Mouse (Mus musculus) lung, postnatal 4 days (tissue): ENCODE measurements around the gene Cacna1e.

Source experiments
- DNase-seq, 2 experiments: peaks; one replicate each; pipeline ENCODE4 v3.0.0; 2021

The Cacna1e gene

GRCm38 (mm10) chr1:154498821-154499220 lies 385.5 kb downstream of the Cacna1e start:
- DNase-seq, result no peak

DNA sequence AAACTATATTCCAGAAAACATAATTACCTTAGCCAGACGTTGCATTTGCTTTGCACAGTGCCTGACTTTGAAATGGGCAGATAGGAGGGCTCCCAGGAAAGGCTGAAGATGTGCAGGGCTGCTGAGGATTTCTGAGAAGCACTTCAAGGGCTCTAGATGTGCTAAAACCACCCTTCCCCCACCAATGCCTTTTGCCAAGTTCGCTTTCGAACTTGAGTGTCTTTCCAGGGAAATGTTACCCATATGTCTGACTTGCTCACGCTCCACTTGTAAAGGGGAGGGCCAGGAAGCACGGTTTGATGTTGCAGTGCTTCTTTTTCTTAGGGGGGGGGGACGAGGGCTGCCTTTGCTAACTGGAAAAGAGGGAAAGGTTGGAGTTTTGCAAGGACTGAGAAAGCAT lies 393.2 kb downstream of the Cacna1e start:
- DNase-seq, result no peak

DNA sequence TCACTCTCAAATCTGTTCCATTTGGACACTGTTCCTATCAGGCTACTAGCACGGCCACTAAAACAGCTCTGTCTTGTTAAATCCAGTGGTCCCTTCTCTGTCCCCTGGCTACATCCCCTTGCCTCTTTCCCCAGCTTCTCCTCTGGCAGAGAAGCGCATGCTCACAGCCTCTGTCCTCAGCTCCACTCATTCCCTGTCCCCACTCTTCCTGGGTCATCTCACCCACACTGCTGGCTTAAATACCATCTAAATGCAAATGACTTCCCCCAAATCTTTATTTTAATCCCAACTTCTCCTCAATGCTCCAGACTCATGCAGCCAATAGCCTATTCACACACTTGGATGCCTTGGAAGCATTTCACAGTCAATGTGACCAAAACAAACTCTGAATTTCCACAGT lies 407.6 kb downstream of the Cacna1e start:
- DNase-seq, result no peak

DNA sequence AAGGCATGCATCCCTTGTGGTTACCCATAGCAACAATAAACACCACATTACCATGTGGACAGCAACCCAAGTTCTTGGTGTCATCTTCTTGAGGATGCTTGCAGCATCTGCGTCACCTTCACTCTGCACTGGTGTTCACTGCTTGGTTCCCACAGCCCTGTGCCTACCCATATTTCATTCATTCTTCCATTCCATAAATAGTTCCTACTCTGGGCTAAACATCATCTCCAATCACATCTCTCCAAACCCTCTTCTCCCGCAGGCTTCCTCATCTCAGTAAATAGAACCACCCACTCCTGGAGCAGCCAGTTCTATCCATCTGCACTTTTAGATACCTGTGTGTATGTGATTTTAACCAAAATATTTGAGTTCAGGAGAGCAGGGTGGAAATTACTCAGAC lies 408.6 kb downstream of the Cacna1e start:
- DNase-seq, result no peak

- DNase-seq, result no peak
Observed at GRCm38 (mm10) chr1:154474156-154474555, 410.1 kb downstream of the Cacna1e start.

GRCm38 (mm10) chr1:154467265-154467664 lies 417.0 kb downstream of the Cacna1e start:
- no peak for DNase-seq

- DNase-seq, result no peak
Observed at GRCm38 (mm10) chr1:154461521-154461920, 422.8 kb downstream of the Cacna1e start.

DNA sequence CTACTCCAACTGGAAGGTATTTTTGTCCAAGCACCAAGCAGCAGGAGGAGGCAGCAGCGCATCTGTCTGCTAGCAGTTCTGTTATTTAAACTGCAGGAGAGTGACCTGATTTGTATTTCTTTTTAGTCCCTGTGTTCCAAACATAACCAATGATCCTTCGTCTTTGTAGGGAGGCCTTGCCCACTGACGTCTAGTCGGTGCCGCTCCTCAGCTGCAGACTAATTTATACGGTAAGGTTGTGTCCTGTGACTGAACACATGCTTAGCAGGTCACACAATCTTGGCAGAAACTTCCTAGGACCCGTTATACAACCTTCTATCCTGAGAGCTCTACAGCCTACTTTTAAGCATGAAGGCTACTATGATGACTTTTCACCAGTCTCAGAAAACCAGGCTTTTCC lies 424.2 kb downstream of the Cacna1e start:
- DNase-seq, result no peak

DNA sequence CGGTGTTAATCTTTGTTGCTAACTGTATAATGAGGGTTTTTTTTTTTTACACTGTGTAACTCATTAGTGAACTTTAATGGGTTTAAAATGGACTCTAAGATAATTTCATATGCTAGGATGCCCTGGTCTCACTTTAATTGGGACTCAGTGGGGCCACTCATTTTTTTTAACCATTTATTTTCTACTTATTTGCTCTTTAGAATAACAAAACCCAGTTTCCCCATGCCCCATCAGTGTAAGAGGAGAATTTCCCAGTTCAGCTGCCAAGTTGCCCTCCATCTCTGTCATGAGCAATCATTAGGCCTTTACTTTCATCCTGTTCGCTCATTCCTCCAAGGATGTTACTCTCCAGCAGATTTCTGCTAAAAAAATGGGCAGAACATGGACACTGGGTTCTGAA lies 425.7 kb downstream of the Cacna1e start:
- no peak for DNase-seq

DNA sequence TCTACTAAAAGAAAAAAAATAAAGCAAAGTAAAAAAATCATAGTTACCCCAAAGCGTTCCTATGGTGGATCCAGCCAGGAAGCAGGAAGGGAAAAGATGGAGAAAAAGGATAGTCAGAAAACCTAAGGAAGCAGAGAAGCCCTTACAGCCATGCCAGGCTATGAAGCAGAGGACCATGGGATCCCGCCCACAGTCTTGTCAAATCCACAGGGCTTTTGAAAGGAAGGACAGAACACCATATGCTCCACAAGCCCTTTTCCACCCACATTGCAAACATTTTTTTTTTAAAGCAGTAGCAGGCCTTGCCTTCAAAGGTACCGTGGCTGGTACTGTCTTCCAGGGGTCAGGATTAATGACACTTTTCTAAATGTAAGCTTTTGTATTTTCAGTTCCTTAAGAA lies 433.5 kb downstream of the Cacna1e start:
- DNase-seq, result no peak

- no peak for DNase-seq
Observed at GRCm38 (mm10) chr1:154446456-154446855, 437.8 kb downstream of the Cacna1e start.

- DNase-seq, result no peak
Observed at GRCm38 (mm10) chr1:154433520-154433919, 450.8 kb downstream of the Cacna1e start.

GRCm38 (mm10) chr1:154433112-154433511 lies 451.2 kb downstream of the Cacna1e start:
- DNase-seq, result no peak

GRCm38 (mm10) chr1:154428276-154428675 lies 456.0 kb downstream of the Cacna1e start:
- no peak for DNase-seq

DNA sequence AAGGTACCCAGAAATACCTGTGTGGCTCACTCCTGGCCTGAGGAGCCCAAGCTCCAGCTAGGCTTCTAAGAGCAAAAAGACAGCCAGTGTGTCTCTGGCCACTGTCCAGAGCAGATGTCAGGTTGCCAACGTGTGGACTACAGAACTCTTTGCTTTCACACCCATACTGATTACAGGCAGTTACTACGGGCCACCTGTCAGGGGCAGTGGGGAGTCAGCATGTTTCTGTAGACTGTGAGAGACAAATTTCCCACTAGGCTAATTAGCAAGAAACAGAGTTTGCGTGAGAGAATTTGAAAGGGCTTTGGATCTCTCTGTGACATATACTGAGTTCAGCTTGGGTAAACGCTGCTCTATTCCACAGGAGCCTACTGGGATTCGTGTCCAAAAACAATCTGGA lies 466.0 kb downstream of the Cacna1e start:
- DNase-seq, result no peak

DNA sequence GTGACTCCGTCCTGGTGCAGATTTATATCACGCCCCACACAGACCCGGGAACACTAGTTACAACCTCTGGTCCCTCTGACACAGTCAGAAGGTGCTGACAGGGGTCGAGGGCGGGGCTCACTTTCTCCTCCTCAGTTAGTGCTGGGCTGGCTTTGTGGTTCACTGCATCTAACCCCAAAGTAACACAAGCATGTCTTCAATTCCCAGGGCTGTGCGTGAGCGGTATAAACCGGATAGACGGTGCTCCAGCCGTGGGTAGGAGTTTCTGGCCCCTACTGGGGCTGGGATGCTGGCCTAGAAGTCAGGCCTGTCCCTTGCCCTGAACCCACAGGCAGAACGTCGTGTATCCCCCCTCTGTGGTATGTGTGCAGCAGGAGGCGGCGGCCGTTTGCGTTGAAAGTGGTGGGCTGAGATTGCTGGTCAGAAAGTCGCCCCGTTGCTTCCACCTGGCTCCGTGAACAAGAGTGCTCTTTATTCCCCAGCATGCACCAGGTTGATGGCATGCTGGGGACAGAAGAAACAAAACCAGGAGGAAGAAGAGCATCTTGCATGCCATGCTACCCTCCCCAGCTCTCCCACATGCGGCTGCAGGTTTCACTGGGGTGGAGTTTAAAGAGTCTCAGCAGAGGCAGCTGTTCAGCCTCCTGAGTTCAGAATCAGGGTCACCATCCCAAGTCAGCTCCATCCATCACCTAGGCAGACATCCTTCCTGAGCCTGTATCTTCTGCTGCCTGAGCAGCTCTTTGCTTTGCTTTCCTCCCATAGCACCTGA lies 467.7 kb downstream of the Cacna1e start:
- no peak for DNase-seq

- DNase-seq, result no peak
Observed at GRCm38 (mm10) chr1:154415826-154416225, 468.5 kb downstream of the Cacna1e start.

- no peak for DNase-seq
Observed at GRCm38 (mm10) chr1:154413138-154413537, 471.2 kb downstream of the Cacna1e start.

DNA sequence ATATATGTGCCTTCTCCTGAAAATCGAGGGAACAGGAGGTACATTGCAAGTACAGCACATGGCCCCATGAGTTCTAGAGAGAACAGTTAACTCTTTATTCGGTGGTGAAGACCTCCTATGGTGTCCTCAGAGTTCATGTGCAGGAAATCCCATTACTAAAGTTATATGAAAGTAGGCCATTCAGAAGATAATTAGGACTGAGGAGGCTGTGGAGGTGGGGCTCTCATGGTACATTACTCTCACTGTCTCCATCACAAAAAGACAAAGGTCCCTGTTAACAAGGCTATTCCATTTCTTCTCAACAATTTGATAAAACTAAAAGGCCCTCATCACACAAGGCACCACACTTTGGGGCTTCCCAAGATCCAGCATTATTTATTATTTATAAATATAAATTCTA lies 475.2 kb downstream of the Cacna1e start:
- no peak for DNase-seq

GRCm38 (mm10) chr1:154391979-154392378 lies 492.3 kb downstream of the Cacna1e start:
- DNase-seq, result no peak
